Mouse (Mus musculus) forebrain, embryonic 15.5 days (tissue): ENCODE results near the gene Begain. TPM values are rescaled to one million over a fixed set of nuclear protein-coding genes. Genes with fewer than 3 reads are reported as not detected.

Experiments used
- ATAC-seq: fragments of 200-750 bp; cut with Nextera tagmentation; replicated peaks from 2 replicates; pipeline ENCODE4 v1.8.0; 2017; ENCODE audit warnings: mild to moderate bottlenecking, moderate TSS enrichment, moderate library complexity
- H3K27ac ChIP-seq: fragments of 300-500 bp; sonication (generic); replicated peaks from 2 replicates; pipeline ENCODE4 v1.5.1; 2015; ENCODE audit warnings: mild to moderate bottlenecking, inconsistent platforms
- H3K27me3 ChIP-seq: fragments of 300-500 bp; sonication (generic); 2 replicates; pipeline ENCODE4 v1.6.1; 2015; ENCODE audit warnings: inconsistent platforms
- H3K36me3 ChIP-seq: fragments of 300-500 bp; sonication (generic); 2 replicates; pipeline ENCODE4 v1.6.1; 2015; ENCODE audit warnings: mild to moderate bottlenecking, inconsistent platforms
- H3K4me1 ChIP-seq: fragments of 300-500 bp; sonication (generic); 2 replicates; pipeline ENCODE4 v1.6.1; 2015; ENCODE audit warnings: inconsistent platforms
- H3K4me2 ChIP-seq: fragments of 300-500 bp; sonication (generic); replicated peaks from 2 replicates; pipeline ENCODE4 v1.6.1; 2015; ENCODE audit warnings: mild to moderate bottlenecking, inconsistent platforms
- H3K4me3 ChIP-seq: fragments of 300-500 bp; sonication (generic); 2 replicates; pipeline ENCODE4 v1.5.1; 2015; ENCODE audit warnings: mild to moderate bottlenecking, inconsistent platforms
- H3K9ac ChIP-seq: fragments of 300-500 bp; sonication (generic); replicated peaks from 2 replicates; pipeline ENCODE4 v1.6.1; 2015; ENCODE audit warnings: mild to moderate bottlenecking, inconsistent platforms
- H3K9me3 ChIP-seq: fragments of 300-500 bp; sonication (generic); 2 replicates; pipeline ENCODE4 v1.6.1; 2016; ENCODE audit warnings: inconsistent platforms
- WGBS: fragments of 180-500 bp; shearing (Covaris S2); methylation state at CpG from one replicate; pipeline ENCODE4 v1.1.7; 2015; ENCODE audit warnings: mixed read lengths; 5-methylcytosine and 5-hydroxymethylcytosine counted together
- polyA plus RNA-seq: library from polyadenylated mRNA; unstranded; fragments of >200 nt; fragmentation: Nextera tagmentation; extraction: Ambion mirVana; gene quantifications from 2 replicates; pipeline ENCODE4 v1.2.1, GENCODE M21; 2015

Gene Begain
- polyA plus RNA-seq, 1 experiment from 2014 or later, result 20.2 TPM

DNA sequence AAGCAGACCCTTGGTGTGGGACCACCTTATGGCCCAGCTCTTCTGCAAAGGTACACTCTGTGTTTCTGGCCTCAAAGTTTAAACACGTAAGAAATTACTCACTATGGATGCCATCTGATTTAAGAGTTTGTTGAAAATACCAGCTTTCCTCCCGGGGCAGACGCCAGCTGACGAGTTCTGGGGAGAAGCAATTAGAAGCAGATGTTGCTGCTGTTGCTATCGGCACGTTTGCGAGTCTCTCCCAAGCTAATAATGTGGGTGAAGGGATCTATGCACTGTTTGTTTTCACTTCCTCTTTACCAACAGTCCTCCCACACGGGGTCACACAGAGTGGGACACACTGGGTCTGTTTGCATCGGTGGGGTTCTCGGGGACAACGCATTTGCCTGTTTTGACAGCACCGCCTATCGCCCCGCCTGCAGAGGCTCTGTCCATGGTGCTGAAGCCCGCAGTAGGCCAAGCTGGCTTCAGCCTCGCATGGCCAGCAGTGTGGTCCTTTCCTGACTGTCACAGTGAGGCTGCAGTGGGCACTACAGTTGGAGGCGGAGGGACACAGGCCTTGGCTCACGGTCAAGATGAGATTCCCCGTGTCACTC lies 73.5 kb downstream of the Begain start:
- Histone ChIP-seq H3K4me3 (no peak overlapping the region), H3K9ac (no peak overlapping the region), H3K9me3 (no peaks in the 10 kb centered on the region), H3K27ac (no peak overlapping the region), H3K27me3 (0 out of 2 replicates have a peak, but pooled peaks cover 5% of the 10 kb centered on the region), H3K36me3 (no peaks in the 10 kb centered on the region), H3K4me2 (no peak overlapping the region), H3K4me1 (peaks cover 5% of the 10 kb centered on the region)
- WGBS, result 9% methylated on average over 19 of the region's 19 CpGs
- no peak for ATAC-seq

- Histone ChIP-seq H3K27me3 (0 out of 2 replicates have a peak, but pooled peaks cover 5% of the 10 kb centered on the region), H3K9me3 (no peaks in the 10 kb centered on the region), H3K4me2 (no peak overlapping the region), H3K4me1 (peaks cover 5% of the 10 kb centered on the region), H3K4me3 (no peak overlapping the region), H3K9ac (no peak overlapping the region), H3K36me3 (no peaks in the 10 kb centered on the region), H3K27ac (no peak overlapping the region)
- WGBS, result 80% methylated on average over 2 of the region's 2 CpGs
- ATAC-seq, result no peak
These were observed 75.0 kb downstream of the Begain start for GRCm38 (mm10) chr12:108993046-108993445.

DNA sequence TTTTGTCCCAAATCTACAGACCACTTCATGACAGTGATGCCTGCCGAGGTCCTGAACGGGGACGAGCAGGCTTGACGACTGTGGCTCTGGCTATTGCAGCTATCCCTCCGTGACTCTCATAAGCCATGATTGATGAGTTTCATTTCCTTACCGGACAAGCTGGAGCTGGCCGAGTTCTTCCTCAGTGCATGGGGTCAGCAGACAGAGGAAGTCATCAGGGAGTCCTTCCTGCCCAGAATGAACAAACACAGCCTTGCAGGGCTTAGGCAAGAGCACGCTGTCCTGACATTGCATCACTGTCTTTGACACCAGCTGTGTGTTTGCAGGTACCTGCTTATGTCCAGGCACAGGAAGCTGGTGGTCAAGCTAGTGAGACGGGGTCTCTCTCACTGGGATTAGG lies 77.6 kb downstream of the Begain start:
- H3K4me1 ChIP-seq, result peaks cover 5% of the 10 kb centered on the region
- ATAC-seq, result no peak
- H3K4me2 ChIP-seq, result no peak overlapping the region
- H3K27me3 ChIP-seq, result 0 out of 2 replicates have a peak, but pooled peaks cover 5% of the 10 kb centered on the region
- no peaks in the 10 kb centered on the region for H3K36me3 ChIP-seq
- H3K9me3 ChIP-seq, result no peaks in the 10 kb centered on the region
- no peak overlapping the region for H3K4me3 ChIP-seq
- no peak overlapping the region for H3K9ac ChIP-seq
- no peak overlapping the region for H3K27ac ChIP-seq
- WGBS, result 90% methylated on average over 9 of the region's 9 CpGs

- H3K27ac ChIP-seq, result no peak overlapping the region
- no peak overlapping the region for H3K4me2 ChIP-seq
- H3K27me3 ChIP-seq, result no peaks in the 10 kb centered on the region
- H3K4me3 ChIP-seq, result no peak overlapping the region
- 72% methylated on average over 9 of the region's 9 CpGs for WGBS
- no peaks in the 10 kb centered on the region for H3K9me3 ChIP-seq
- H3K4me1 ChIP-seq, result peaks cover 11% of the 10 kb centered on the region
- ATAC-seq, result no peak
- no peaks in the 10 kb centered on the region for H3K36me3 ChIP-seq
- H3K9ac ChIP-seq, result no peak overlapping the region
These were observed 80.6 kb downstream of the Begain start for GRCm38 (mm10) chr12:108987448-108987847.

- no peak for ATAC-seq
- 75% methylated on average over 6 of the region's 6 CpGs for WGBS
- Histone ChIP-seq H3K27me3 (0 out of 2 replicates have a peak, but pooled peaks cover 2% of the 10 kb centered on the region), H3K27ac (no peak overlapping the region), H3K4me3 (no peak overlapping the region), H3K9ac (no peak overlapping the region), H3K4me2 (no peak overlapping the region), H3K4me1 (peaks cover 25% of the 10 kb centered on the region), H3K36me3 (no peaks in the 10 kb centered on the region), H3K9me3 (no peaks in the 10 kb centered on the region)
These were observed 83.0 kb downstream of the Begain start for GRCm38 (mm10) chr12:108985025-108985424.

- no peak overlapping the region for H3K27ac ChIP-seq
- no peak for ATAC-seq
- H3K27me3 ChIP-seq, result 0 out of 2 replicates have a peak, but pooled peaks cover 2% of the 10 kb centered on the region
- peaks cover 31% of the 10 kb centered on the region for H3K4me1 ChIP-seq
- H3K4me2 ChIP-seq, result no peak overlapping the region
- H3K9ac ChIP-seq, result no peak overlapping the region
- no peaks in the 10 kb centered on the region for H3K36me3 ChIP-seq
- 55% methylated on average over 8 of the region's 8 CpGs for WGBS
- H3K4me3 ChIP-seq, result no peak overlapping the region
- H3K9me3 ChIP-seq, result no peaks in the 10 kb centered on the region
These were observed 83.5 kb downstream of the Begain start for GRCm38 (mm10) chr12:108984471-108984870.

- Histone ChIP-seq H3K4me1 (peaks cover 35% of the 10 kb centered on the region), H3K27me3 (0 out of 2 replicates have a peak, but pooled peaks cover 2% of the 10 kb centered on the region), H3K4me2 (no peak overlapping the region), H3K9ac (no peak overlapping the region), H3K9me3 (no peaks in the 10 kb centered on the region), H3K27ac (no peak overlapping the region), H3K4me3 (no peak overlapping the region), H3K36me3 (no peaks in the 10 kb centered on the region)
- 91% methylated on average over 6 of the region's 6 CpGs for WGBS
- no peak for ATAC-seq
These were observed 84.5 kb downstream of the Begain start for GRCm38 (mm10) chr12:108983496-108983895.

- ATAC-seq, result no peak
- Histone ChIP-seq H3K36me3 (no peaks in the 10 kb centered on the region), H3K9me3 (no peaks in the 10 kb centered on the region), H3K27ac (no peak overlapping the region), H3K4me2 (no peak overlapping the region), H3K27me3 (peaks cover 2% of the 10 kb centered on the region; the same call in 1 of the 2 replicates), H3K4me1 (peaks cover 35% of the 10 kb centered on the region), H3K9ac (no peak overlapping the region), H3K4me3 (no peak overlapping the region)
- 19% methylated on average over 6 of the region's 6 CpGs for WGBS
These were observed 85.4 kb downstream of the Begain start for GRCm38 (mm10) chr12:108982684-108982960.

Other genes starting within 250 kb of the Begain start
- 29.2 and 29.7 TPM in 2 replicates for gene Slc25a29, start 232.3 kb downstream of the Begain start, polyA plus RNA-seq
- 14.4 and 14.7 TPM in 2 replicates for gene Slc25a47, start 232.2 kb downstream of the Begain start, polyA plus RNA-seq
- gene Wdr25, start 174.6 kb downstream of the Begain start, polyA plus RNA-seq, result 6.4 and 9.5 TPM in 2 replicates
- 104 and 107 TPM in 2 replicates for gene Wars, start 174.0 kb downstream of the Begain start, polyA plus RNA-seq